Mouse (Mus musculus): Measurements from ENCODE around the gene Rnd1. TPM values are rescaled to one million over a fixed set of nuclear protein-coding genes. Genes with fewer than 3 reads are reported as not detected.

The Rnd1 gene
- polyA plus RNA-seq, 1 experiment: 14.4 TPM

DNA sequence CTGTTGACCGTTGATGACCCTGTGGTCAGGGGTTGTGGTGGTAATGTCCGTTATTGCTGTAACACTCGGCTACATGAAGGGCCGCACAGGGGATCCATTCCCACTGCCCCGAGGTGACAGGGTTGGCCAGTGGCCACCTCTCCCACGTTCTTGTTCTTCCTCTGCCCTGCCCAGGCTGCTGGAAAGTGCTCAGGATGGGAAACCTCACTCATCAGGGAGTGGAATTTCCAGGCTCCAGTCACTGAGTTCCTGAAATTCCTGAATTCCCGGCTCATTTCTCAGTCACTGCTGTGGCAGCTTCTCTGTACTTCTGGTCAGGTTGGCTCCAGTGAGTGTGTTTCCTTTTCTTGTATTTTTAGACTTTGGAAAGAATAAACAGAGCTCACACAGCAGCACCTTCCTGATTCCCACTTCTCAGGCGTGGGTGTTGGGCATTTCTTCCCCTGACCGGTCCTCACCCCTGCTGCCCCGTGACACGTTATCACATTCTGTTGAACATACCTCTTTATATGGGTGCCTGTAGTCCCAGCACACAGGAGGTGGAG lies 15.0 kb upstream of the Rnd1 start:
- no peaks in the 10 kb centered on the region for H3K36me3 ChIP-seq (ENCODE audit: control insufficient read depth, insufficient read depth)
- H3K4me3 ChIP-seq: no peak overlapping the region
- H3K4me2 ChIP-seq (ENCODE audit: low read depth): peak overlapping the region; percentile 59
- no peaks in the 10 kb centered on the region for H3K79me2 ChIP-seq (ENCODE audit: control insufficient read depth, insufficient read depth)
- H3K27me3 ChIP-seq (ENCODE audit: control insufficient read depth, insufficient read depth, insufficient read length): no peaks in the 10 kb centered on the region
- TF ChIP-seq POLR2AphosphoS2 (IDR thresholded peaks at IDR 0.05; ENCODE audit: insufficient read length, low read depth): no peak
- TF ChIP-seq POLR2A (IDR thresholded peaks at IDR 0.05; ENCODE audit: insufficient read length, low read depth): no peak
- TF ChIP-seq TCF3 (IDR thresholded peaks at IDR 0.05; ENCODE audit: insufficient read length, low read depth): no peak
- TF ChIP-seq MYOD1 (IDR thresholded peaks at IDR 0.05; ENCODE audit: control insufficient read depth in 1 of 3, insufficient read length in 2 of 3, low read depth in 2 of 3): no peak
- TF ChIP-seq MYOG (IDR thresholded peaks at IDR 0.05; ENCODE audit: control insufficient read depth in 1 of 3, insufficient read depth in 1 of 3, insufficient read length in 2 of 3, low read depth in 2 of 3): no peak
- TF ChIP-seq TCF12 (IDR thresholded peaks at IDR 0.05; ENCODE audit: insufficient read depth, poor library complexity, severe bottlenecking): no peak
- no peak for TF ChIP-seq E2F4 (IDR thresholded peaks at IDR 0.05; ENCODE audit: insufficient read depth)
- TF ChIP-seq CEBPB (IDR thresholded peaks at IDR 0.05; ENCODE audit: insufficient read depth, poor library complexity, severe bottlenecking): no peak
- TF ChIP-seq SRF (IDR thresholded peaks at IDR 0.05; ENCODE audit: control insufficient read depth, insufficient read length, low read depth): no peak
- no peak for TF ChIP-seq MAX (IDR thresholded peaks at IDR 0.05; ENCODE audit: low read depth)
- TF ChIP-seq USF1 (IDR thresholded peaks at IDR 0.05; ENCODE audit: low read depth): no peak
- TF ChIP-seq REST (IDR thresholded peaks at IDR 0.05; ENCODE audit: insufficient read depth, insufficient read length): no peak
- no peak overlapping the region for H3ac ChIP-seq (ENCODE audit: control insufficient read depth, insufficient read length)

GRCm38 (mm10) chr15:98691486-98692147 lies 14.4 kb upstream of the Rnd1 start:
- no peaks in the 10 kb centered on the region for H3K27me3 ChIP-seq (ENCODE audit: control insufficient read depth, insufficient read depth, insufficient read length)
- no peak for TF ChIP-seq POLR2A (IDR thresholded peaks at IDR 0.05; ENCODE audit: insufficient read length, low read depth)
- TF ChIP-seq USF1 (IDR thresholded peaks at IDR 0.05; ENCODE audit: low read depth): no peak
- TF ChIP-seq REST (IDR thresholded peaks at IDR 0.05; ENCODE audit: insufficient read depth, insufficient read length): no peak
- TF ChIP-seq POLR2AphosphoS2 (IDR thresholded peaks at IDR 0.05; ENCODE audit: insufficient read length, low read depth): no peak
- TF ChIP-seq CEBPB (IDR thresholded peaks at IDR 0.05; ENCODE audit: insufficient read depth, poor library complexity, severe bottlenecking): no peak
- TF ChIP-seq MAX (IDR thresholded peaks at IDR 0.05; ENCODE audit: low read depth): no peak
- no peak for TF ChIP-seq TCF3 (IDR thresholded peaks at IDR 0.05; ENCODE audit: insufficient read length, low read depth)
- no peak for TF ChIP-seq E2F4 (IDR thresholded peaks at IDR 0.05; ENCODE audit: insufficient read depth)
- no peak for TF ChIP-seq TCF12 (IDR thresholded peaks at IDR 0.05; ENCODE audit: insufficient read depth, poor library complexity, severe bottlenecking)
- TF ChIP-seq MYOG (IDR thresholded peaks at IDR 0.05; ENCODE audit: control insufficient read depth in 1 of 3, insufficient read depth in 1 of 3, insufficient read length in 2 of 3, low read depth in 2 of 3): peak in 1 of 3 experiments; percentile 60
- TF ChIP-seq MYOD1 (IDR thresholded peaks at IDR 0.05; ENCODE audit: control insufficient read depth in 1 of 3, insufficient read length in 2 of 3, low read depth in 2 of 3): peak in 2 of 3 experiments; percentile 38 to 77
- H3K4me2 ChIP-seq (ENCODE audit: low read depth): peak overlapping the region; percentile 59
- H3K79me2 ChIP-seq (ENCODE audit: control insufficient read depth, insufficient read depth): no peaks in the 10 kb centered on the region
- H3ac ChIP-seq (ENCODE audit: control insufficient read depth, insufficient read length): no peak overlapping the region
- H3K4me3 ChIP-seq: no peak overlapping the region
- no peaks in the 10 kb centered on the region for H3K36me3 ChIP-seq (ENCODE audit: control insufficient read depth, insufficient read depth)

DNA sequence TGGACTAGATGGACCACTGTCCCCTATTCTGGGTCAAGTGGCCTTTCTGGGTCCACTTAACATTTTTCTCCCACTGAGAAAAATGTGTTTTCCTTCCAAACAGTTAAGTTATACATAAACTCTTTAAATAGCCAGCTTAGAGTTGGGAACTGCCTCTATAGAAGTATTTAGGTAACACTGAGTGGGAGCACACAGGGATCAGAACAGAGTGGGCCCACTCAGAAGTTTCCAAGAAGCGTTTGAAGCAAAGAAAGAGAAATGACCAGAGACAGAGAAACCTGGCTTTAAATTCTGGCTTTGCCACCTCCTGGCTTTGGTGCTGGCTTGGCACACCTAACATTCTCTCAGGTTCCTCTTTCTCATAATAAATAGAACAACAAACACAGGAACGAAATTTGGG lies 12.4 kb upstream of the Rnd1 start:
- Histone ChIP-seq H3K79me2 (ENCODE audit: control insufficient read depth, insufficient read depth) (no peaks in the 10 kb centered on the region), H3ac (ENCODE audit: control insufficient read depth, insufficient read length) (no peak overlapping the region), H3K4me2 (ENCODE audit: low read depth) (no peak overlapping the region), H3K27me3 (ENCODE audit: control insufficient read depth, insufficient read depth, insufficient read length) (no peaks in the 10 kb centered on the region), H3K4me3 (no peak overlapping the region), H3K36me3 (ENCODE audit: control insufficient read depth, insufficient read depth) (no peaks in the 10 kb centered on the region)
- TF ChIP-seq REST (IDR thresholded peaks at IDR 0.05; ENCODE audit: insufficient read depth, insufficient read length) (no peak), SRF (IDR thresholded peaks at IDR 0.05; ENCODE audit: control insufficient read depth, insufficient read length, low read depth) (no peak), POLR2A (IDR thresholded peaks at IDR 0.05; ENCODE audit: insufficient read length, low read depth) (no peak), MYOD1 (IDR thresholded peaks at IDR 0.05; ENCODE audit: control insufficient read depth in 1 of 3, insufficient read length in 2 of 3, low read depth in 2 of 3) (no peak), USF1 (IDR thresholded peaks at IDR 0.05; ENCODE audit: low read depth) (no peak), E2F4 (IDR thresholded peaks at IDR 0.05; ENCODE audit: insufficient read depth) (no peak), CEBPB (IDR thresholded peaks at IDR 0.05; ENCODE audit: insufficient read depth, poor library complexity, severe bottlenecking) (no peak), MYOG (IDR thresholded peaks at IDR 0.05; ENCODE audit: control insufficient read depth in 1 of 3, insufficient read depth in 1 of 3, insufficient read length in 2 of 3, low read depth in 2 of 3) (no peak), POLR2AphosphoS2 (IDR thresholded peaks at IDR 0.05; ENCODE audit: insufficient read length, low read depth) (no peak), TCF3 (IDR thresholded peaks at IDR 0.05; ENCODE audit: insufficient read length, low read depth) (no peak), TCF12 (IDR thresholded peaks at IDR 0.05; ENCODE audit: insufficient read depth, poor library complexity, severe bottlenecking) (no peak), MAX (IDR thresholded peaks at IDR 0.05; ENCODE audit: low read depth) (no peak)

DNA sequence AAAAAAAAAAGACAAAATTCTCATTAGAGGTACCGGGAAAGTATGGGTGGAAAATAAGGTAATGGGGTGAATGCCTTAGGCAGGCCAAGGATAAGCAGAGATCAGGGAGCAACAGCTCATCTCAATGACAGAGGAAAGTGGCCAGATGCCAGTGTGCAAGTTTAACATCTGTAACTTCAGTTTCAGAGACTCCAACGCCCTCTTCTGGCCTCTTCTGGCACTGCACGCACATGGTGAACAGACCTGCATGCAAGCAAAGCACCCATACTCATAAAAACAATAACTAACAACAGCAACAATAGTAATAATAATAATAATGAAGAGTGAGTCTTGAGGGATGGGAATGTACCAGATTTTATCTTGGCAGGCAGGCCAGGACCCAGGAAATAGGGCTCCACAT lies 8.7 kb upstream of the Rnd1 start:
- no peaks in the 10 kb centered on the region for H3K36me3 ChIP-seq (ENCODE audit: control insufficient read depth, insufficient read depth)
- no peak for TF ChIP-seq MYOD1 (IDR thresholded peaks at IDR 0.05; ENCODE audit: control insufficient read depth in 1 of 3, insufficient read length in 2 of 3, low read depth in 2 of 3)
- no peak for TF ChIP-seq TCF3 (IDR thresholded peaks at IDR 0.05; ENCODE audit: insufficient read length, low read depth)
- no peak for TF ChIP-seq POLR2A (IDR thresholded peaks at IDR 0.05; ENCODE audit: insufficient read length, low read depth)
- TF ChIP-seq MYOG (IDR thresholded peaks at IDR 0.05; ENCODE audit: control insufficient read depth in 1 of 3, insufficient read depth in 1 of 3, insufficient read length in 2 of 3, low read depth in 2 of 3): no peak
- no peak for TF ChIP-seq SRF (IDR thresholded peaks at IDR 0.05; ENCODE audit: control insufficient read depth, insufficient read length, low read depth)
- H3K27me3 ChIP-seq (ENCODE audit: control insufficient read depth, insufficient read depth, insufficient read length): no peaks in the 10 kb centered on the region
- H3ac ChIP-seq (ENCODE audit: control insufficient read depth, insufficient read length): no peak overlapping the region
- H3K4me3 ChIP-seq: no peak overlapping the region
- no peaks in the 10 kb centered on the region for H3K79me2 ChIP-seq (ENCODE audit: control insufficient read depth, insufficient read depth)
- no peak overlapping the region for H3K4me2 ChIP-seq (ENCODE audit: low read depth)

Data from myocyte (in vitro differentiated cells).